Mouse (Mus musculus) adrenal gland, adult 18-20 months (tissue): ENCODE data around the gene Rps8. TPM values are rescaled to one million over a fixed set of nuclear protein-coding genes. Genes with fewer than 3 reads are reported as not detected.

Experiments
- DNase-seq, 2 experiments: peaks; one replicate each; pipeline ENCODE4 v3.0.0; 2021 to 2022; ENCODE audit warnings: low spot score in 2 of 2
- total RNA-seq, 2 experiments: library from RNA; stranded (reverse); gene quantifications; 1 replicate in 1 of 2; 2 replicates in 1 of 2; pipeline ENCODE4 v1.2.3; 2021

Rps8 gene
- total RNA-seq, 2 experiments from 2014 or later, result 912 to 968 TPM

DNA sequence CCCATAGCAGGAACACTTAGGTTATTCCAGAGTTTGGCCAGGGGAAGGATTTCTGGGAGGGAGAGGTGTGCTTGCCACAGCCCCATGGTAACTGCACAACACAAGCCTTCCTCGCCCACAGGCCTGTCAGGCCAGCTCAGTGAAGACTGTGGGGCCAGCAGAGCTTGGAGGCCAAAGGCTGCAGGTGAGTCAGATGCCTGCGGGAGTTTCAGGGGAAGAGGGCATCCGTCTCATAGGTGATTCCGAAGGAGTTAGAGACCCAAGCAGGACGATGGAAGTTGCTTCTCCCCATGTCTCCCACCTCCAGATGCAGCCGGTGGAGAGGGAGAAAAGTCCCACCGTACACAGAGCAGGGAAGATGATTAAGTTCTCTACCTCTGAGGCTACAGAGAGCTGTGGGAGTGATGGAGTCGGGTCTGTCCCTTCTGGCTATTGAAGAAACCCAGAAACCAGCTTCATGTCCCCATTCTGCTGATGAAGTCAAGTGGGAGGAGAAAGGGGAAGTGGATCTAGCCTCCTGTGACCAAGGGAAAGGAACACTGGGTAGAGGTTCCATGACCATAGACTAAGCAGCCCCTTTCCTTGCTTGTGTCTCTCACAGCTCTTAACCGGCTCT lies 29.3 kb downstream of the Rps8 start, which contains the start of gene Tctex1d4:
TSS of gene Tctex1d4 (plus strand) at position 120 of the 616 bp plus-strand sequence.
- no peak for DNase-seq

DNA sequence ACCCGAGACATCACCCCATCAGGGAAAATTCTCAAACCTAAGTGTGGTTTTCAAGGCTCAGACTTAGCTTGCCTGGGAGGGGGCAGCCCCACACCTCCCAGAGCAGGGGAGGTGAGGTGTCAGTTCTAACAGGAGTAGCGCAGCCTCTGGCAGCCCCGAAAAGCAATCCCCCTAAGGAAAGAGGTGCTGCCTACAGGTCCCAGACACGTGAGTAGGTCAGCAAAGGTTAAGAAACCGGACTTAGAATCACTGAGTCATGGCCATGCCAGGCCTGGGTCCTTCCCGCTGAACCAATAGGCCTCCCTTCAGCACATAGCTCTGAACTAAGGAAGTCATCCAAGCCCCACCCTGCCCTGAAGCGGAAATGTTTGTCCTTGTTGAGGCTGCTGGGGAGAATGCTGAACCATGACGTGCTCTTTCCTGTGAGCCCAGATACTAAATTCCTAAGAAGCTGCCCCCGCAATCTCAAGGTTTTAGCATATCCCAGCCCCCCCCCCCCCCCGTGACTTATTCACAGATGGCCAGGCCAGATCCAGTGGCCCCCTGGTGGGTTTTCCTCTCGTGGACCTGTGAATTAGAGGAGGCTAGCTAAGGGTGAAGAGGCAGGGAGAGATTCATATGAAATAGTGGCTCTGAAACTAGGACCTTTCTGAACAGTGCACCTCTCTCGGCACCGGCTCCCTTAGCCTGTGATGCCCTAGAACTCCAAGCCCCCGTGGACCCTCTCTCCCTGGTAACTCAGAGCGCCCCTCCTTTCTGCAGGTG lies 30.0 kb downstream of the Rps8 start:
- peak; percentile 45 to 56 for DNase-seq

DNA sequence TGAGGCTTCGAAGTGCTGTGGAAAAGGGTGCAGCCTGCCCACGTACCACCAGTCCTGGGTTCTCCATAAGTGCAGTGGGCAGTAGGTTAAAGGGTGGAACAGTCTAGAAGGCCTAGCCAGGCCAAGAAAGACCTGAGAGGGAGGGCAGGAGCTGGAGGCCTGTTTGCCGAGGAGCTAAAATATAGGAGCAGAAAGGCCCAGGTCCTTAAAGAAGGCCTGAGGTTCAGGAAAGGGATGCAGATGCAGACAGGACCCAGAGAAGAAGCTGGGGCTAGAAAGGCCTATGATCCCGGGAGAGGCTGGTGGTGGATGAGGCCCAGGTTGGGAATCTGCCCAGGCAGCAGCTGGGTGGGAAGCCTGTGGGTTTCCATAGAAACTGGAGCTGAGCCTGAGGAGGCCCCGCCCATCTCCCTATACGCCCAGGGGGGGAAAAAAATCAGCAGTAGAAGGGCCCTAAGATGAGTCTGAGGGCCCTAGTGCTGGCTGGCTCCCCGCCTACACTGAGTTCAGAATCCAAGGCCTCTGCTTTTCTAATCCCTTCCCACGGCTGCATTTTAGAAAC lies 30.6 kb downstream of the Rps8 start, which contains the start of gene Btbd19:
TSS of gene Btbd19 (minus strand) at position 378 of the 562 bp plus-strand sequence.
- peak; percentile 32 to 45 for DNase-seq

DNA sequence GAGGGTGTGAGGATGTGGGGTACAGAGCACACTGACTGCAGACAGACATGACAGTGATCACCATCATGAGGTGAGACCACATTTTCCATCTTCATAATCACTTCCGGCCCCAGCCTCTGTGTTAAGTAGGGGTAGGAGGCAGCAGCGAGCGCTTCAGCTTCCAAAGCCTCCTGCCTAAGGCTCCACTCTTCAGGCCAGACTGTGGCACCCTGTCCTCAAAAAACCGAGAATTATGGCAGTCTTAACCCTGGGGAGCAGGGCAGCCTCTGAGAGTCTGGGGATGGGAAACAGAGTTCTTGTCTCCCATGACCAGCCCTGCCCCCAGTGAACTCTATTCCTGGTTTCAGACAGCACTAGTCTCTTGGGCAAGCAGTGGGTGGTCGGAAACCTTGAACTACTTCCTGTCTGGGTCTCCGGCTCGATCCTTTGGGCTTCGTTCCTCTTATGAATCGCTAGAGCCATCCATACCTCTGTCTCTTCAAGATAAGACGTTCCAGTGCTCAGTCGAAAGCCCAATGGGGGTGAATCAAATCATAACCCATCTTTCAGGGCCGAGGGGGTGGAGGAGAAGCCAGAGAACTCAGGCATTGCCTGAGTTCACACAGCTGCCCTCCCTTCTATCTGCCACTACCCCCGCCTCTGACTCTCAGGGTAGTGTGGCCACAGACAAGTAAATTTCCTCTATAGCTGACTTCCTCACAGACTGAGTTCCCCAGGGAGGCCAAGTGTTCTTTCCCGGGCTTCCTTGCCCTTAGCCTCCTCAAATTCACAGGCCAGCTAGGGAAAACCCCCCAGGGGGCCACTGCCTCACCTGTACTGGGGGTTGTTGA lies 31.3 kb downstream of the Rps8 start:
- no peak for DNase-seq

DNA sequence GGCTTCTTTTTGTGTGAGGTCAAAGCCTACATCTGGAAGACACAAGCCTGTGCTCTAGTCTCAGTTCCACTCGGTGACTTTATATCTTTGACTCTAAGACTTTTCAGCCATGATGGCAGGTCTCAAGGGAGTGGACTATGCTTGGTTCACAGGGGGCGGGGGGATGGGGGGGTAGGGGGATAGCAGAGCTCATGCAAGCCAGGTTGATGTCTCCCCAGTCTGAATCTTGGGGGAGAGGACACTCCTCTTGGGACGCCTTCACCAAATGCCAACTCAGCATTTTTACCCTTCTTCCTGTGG lies 31.9 kb downstream of the Rps8 start:
- DNase-seq, result no peak

DNA sequence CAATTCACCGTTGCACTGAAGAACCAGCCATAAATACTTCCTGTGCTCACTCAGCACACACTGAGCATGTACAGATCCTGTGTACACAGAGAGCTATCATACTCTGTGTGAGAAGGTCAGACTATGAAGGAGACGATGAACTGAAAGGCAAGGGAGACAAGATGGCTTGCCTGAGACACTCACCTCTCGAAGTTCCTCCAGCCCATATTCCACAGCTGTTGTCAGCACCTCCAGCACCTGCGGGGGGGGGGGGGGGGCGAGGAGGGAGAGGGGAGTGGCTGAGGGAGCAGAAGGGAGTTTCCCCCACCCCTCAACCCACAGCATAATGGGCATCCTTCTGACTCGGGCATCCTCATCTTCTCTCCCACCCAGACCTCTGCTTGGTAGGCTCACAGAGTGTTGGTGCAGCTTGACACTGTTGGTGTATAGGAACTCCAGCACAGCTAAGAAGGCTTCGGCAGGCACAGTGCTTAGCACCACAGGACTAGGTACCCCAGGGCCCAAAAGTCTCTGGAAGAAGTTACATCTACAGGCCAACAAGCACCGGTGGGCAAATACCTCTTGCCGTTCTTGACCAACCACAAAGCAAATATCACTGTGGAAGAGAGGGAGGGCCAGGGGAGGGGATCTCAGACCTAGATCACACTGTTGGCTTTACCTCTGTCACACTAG lies 32.4 kb downstream of the Rps8 start:
- DNase-seq, result no peak

DNA sequence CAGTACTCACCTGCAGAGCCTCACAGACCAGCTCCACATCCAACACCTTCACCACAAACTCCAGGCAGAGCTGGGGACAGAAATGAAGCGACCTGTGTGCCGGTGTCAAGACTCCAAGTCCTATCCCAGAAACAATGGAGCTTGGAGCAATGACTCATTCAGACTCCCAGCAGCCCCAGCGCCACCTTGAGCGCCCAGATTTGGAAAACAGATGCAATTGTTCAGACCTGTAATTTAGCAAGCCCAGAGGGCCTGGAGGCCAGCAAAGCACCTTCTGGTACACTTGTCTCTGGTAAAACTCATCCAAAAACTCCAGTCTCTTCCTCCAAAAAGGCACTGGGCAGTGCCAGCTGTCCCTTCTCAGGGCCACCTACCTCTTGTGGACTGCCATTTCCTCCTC lies 33.8 kb downstream of the Rps8 start:
- no peak for DNase-seq

DNA sequence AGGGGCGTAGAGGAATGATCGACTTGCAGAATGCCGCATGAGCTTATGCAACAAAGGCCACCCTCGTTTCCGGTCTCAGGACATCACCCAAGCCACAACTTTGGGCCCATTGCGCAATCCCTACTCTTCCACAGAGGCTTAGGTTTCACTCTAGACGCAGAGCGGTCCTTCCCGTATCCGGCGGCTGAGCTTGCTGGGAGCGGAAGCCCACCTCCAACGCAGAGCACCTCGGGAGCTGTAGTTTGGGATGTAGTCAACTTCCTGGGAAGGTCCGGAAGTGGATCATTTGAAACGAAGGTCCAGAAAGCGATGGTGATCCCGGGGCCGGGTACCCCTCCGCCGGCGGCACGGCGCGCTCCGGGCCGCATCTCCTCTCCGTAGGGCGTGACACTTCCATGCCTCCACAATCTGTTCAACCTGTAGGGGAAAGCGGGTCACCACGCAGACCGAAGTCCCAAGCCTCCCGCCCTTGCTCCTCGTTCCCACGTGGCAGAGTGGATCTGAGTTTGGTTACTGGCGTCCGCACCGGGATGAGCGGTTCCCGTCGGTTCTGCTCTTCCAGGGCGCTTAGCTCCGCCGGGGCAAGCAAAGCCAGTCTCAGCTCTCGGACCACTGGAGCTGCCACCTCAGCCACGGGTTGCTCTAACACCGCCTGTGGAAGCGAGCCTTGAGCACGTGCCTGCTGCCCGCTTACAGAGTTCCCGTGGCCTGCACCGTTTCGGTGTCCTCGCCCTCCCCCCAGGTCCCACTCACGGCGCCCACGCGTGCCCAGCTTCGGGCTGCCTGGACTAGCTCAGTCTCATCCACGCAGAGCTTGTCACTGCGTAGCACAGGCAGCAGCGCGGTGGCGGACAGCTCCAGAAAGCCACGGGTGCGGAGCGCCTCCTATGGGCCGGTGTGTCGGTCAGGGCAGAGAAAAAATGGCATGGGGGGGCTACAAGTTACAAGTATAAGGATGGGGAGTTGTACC lies 35.3 kb downstream of the Rps8 start:
- peak; percentile 83 to 87 for DNase-seq

DNA sequence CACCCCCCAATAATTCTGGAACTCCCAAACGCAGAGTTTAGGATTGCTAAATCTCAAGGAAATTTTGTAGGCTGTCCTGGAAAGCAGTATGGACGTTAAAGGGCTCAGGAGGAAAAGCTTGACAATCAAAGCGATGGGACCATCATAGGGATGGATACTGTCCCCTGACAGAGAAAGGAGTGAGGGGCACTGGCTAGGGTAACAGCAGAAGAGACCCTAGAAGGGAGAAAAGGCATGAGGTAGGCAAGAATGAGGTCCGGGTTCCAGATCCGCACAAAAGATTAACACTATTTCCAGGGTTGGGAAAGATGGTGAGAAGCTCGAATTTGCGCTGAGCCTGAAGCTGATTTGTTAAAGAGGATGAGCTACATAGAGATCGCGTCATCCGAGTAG lies 36.0 kb downstream of the Rps8 start:
- DNase-seq, result no peak

DNA sequence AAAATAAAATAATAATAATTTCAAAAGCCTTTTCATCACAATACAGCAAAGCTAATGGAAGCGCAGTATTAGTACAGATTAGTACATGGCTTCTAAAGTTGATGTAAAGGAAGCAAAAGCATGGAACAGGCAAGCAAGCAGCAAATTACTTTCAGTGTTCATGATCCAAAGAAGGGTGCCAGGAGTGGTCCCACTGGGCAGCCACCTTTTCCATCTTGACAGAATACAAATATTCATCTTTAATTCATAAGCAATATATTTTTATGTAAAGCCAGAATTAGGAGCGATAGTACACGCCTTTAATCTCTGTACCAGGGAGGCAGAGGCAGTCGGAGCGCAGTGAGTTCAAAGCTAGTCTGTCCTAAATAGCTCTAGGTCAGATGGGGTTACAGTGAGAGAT lies 36.4 kb downstream of the Rps8 start:
- DNase-seq, result no peak

DNA sequence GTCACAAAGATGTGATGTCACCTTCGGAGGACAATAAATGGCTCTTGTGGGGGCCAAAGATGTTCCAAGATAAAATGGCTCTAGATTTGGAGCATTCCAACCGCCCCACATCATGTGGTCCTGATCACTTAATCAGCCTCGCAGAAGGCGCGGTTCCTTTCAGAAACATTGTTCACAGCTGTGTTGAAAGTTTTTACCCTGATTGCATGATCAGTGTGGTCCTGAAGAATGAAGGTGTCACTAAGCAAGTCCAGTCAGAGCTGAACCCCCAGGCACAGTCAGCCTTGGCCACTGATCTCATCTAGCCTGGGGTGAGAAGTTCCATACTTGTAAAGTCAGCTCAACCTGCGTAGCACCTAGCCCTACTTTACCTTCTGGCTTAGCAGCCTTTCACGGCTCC lies 38.1 kb downstream of the Rps8 start:
- DNase-seq, result no peak

DNA sequence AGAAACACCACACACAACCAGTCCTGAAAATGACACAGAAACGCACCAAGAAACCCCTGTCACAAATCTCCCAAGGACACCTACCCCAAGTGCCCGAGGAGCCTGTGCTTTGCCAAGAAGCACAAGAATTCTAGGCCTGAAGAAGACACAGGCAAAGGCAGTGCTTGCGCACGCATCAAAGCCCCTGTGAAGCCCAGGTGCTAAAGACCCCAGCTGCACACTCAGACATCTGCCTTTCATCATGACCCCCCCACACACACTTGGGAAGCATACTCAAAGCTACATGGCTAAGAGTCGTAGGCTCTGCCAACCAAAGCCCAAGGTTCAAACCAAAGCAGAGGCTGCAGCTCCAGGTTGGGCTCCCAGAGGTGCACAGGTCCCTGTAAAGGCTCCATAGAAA lies 40.5 kb downstream of the Rps8 start:
- no peak for DNase-seq

DNA sequence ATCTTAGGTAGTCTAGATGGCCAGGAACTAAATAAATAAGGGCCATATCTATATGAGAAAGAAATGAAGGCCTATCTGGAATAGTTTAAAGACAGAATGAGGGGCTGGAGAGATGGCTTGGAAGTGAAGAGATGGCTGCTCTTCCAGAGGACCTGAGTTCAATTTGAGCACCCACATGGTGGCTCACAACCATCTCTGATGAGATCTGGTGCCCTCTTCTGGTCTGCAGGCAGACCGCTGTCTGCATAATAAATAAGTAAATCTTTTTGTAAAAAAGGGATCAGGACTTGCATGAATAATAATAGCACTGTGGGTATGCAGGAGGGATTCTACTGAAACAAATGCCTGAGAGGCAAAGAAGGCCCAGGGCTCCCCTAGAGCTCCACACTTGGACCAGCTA lies 42.8 kb downstream of the Rps8 start:
- no peak for DNase-seq

DNA sequence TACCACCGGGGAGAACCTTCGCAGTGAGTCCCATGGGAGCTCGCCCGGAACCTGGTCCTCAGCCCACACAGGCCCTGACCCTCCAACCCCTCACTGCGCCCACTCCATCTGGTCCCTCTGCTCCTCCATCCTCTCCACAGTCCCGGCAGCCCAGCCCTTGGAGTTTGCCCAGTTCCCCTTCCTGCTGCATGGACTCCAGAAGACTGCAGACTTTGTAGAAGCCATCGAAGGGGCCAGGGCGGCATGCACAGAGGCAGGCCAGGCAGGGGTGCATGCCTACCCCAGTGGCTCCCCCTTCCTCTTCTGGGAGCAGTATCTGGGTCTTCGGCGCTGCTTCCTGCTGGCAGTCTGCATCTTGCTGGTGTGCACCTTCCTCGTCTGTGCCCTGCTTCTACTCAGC lies 45.1 kb downstream of the Rps8 start:
- DNase-seq, result no peak

DNA sequence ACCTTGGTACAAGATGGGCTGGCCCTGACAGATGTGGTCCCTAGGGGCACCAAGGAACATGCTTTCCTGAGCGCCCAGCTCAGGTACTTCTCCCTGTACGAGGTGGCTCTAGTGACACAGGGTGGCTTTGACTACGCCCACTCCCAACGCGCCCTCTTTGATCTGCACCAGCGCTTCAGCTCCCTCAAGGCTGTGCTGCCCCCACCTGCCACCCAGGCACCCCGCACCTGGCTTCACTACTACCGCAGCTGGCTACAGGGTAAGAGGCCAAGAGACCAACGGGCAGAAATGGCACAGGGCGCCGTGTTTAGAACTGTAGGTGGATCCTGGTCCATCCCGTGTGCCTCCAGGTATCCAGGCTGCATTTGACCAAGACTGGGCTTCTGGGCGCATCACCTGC lies 45.8 kb downstream of the Rps8 start:
- DNase-seq, result no peak

DNA sequence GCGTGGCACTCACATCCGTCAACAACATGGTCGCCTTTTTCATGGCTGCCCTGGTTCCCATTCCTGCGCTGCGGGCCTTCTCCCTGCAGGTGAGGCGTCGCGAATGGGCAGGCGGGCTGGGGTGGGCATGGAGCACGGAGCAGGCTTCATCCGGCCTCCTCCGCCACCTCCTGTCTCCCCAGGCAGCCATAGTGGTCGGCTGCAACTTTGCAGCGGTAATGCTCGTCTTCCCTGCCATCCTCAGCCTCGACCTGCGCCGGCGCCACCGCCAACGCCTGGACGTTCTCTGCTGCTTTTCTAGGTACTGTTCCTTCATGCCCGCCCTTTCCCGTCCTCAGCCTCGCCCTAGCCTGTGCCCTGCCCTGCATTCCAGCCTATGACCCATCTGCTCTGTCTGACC lies 46.7 kb downstream of the Rps8 start:
- no peak for DNase-seq

DNA sequence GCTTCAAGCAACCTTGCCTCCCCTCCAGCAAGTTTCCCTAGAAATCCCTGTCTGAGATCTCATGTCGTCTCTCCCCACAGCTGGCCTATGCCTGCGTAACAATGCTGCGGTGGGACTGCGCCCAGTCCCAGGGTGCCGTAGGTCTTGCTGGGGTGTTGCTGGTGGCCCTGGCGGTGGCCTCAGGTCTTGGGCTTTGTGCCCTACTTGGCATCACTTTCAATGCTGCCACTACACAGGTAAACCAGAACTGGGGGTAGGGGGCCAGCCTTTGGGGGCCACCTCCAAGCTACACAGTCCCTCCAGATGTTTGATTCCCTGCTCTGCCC lies 47.6 kb downstream of the Rps8 start:
- DNase-seq, result no peak

DNA sequence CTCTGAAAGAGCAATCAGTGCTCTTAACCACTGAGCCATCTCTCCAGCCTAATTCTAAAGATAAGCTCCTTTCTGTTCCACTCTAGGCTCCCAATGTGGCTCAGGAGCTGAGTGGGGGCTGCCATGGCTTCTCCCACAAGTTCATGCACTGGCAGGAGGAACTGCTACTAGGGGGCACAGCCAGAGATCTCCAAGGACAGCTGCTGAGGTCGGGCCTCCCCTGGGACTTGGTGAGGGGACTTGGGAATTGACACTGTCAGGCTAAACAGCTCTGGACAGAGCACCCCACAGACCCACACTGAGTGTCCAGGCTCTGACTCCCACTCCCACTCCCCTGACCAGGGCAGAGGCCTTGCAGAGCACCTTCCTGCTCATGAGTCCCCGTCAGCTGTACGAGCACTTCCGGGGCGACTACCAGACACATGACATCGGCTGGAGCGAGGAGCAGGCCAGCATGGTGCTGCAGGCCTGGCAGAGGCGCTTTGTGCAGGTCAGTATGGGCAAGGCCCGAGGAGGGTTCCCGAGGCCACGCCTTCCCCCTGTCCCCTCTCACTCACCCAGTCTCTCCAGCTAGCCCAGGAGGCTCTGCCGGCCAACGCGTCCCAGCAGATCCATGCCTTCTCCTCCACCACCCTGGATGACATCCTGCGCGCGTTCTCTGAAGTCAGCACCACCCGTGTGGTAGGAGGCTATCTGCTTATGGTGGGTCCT lies 48.1 kb downstream of the Rps8 start:
- no peak for DNase-seq

DNA sequence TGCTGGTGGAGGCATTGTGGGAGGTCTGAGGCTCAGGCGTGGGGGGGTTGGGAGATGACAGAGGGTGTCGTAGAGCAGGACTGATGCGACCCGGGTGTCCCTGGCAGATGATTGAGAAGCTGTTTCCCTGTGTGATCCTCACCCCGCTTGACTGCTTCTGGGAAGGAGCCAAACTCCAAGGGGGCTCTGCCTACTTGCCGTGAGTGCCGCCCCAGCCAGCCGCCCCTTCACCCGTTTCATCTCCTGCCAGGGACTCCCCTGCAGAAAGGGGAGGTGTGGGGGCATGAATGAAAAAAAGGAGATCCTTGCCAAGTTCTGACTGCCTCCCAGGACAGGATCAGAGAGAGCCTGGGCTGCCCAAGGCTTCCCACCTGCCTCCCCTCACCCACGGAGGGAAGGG lies 50.9 kb downstream of the Rps8 start:
- no peak for DNase-seq

DNA sequence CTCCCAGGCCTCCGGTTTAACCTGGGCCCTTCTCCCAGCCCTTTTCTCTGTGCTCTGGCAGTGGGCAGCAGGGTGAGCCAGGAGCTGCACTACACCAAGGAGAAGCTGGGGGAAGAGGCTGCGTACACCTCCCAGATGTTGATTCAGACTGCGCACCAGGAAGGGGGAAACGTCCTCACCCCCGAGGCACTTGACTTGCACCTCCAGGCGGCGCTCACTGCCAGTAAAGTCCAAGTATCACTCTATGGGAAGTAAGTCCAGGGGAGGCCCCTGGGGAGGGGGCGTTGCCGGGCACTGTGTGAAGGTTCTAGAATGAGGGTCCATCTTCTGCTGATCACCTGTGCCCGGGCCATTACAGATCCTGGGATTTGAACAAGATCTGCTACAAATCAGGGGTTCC lies 51.4 kb downstream of the Rps8 start:
- DNase-seq, result no peak
